Mouse (Mus musculus): ENCODE results near the gene Aanat. TPM values are rescaled to one million over a fixed set of nuclear protein-coding genes. Genes with fewer than 3 reads are reported as not detected.
"Not testable (repeated sequence)": the region's sequence is repeated elsewhere in the genome, so short reads cannot be mapped to it uniquely, and the experiment has no call there.

The Aanat gene
- polyA plus RNA-seq, 1 experiment = 0.07 TPM

GRCm38 (mm10) chr11:116609965-116610630 lies 23.9 kb downstream of the Aanat start:
- DNase-seq (ENCODE audit: low spot score) = no peak

DNA sequence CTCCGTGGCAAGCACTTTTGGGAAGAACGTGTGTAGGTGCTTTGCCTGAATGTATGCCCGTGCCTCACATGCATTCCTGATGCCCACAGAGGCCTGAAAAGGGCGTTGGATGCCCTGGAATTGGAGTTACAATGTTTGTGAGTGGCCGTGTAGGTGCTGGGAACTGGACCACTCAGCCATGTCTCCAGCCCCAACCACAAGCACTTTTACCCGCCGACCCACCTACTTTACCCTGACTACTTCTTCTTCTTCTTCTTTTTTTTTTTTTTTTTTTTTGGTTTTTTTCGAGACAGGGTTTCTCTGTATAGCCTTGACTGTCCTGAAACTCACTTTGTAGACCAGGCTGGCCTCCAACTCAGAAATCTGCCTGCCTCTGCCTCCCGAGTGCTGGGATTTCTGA lies 24.9 kb downstream of the Aanat start:
- DNase-seq (ENCODE audit: low spot score) = not testable (repeated sequence)

- no peak for DNase-seq (ENCODE audit: low spot score)
Measured at GRCm38 (mm10) chr11:116611883-116612282, 25.7 kb downstream of the Aanat start.

- DNase-seq (ENCODE audit: low spot score) = no peak
Measured at GRCm38 (mm10) chr11:116612554-116612953, 26.3 kb downstream of the Aanat start.

DNA sequence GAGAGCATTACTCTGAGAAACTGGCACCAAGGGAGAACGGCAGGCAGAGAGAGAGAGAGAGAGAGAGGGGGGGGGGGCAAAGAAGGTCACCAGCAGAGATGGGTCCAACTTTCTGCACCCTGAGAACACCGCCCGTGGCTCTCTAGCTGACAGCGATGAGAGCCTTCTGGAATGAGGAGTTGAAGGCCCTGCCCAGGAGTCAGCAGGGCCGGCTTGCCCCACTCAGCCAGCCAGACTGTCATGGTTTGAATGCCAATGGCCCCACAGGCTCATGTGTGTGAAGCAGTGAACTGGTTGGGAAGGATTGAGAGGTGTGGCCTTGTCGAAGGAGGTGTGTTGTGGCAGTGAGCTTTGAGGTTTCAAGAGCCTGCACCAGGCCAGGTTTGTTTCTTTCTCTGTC lies 27.0 kb downstream of the Aanat start:
- DNase-seq (ENCODE audit: low spot score) = no peak

DNA sequence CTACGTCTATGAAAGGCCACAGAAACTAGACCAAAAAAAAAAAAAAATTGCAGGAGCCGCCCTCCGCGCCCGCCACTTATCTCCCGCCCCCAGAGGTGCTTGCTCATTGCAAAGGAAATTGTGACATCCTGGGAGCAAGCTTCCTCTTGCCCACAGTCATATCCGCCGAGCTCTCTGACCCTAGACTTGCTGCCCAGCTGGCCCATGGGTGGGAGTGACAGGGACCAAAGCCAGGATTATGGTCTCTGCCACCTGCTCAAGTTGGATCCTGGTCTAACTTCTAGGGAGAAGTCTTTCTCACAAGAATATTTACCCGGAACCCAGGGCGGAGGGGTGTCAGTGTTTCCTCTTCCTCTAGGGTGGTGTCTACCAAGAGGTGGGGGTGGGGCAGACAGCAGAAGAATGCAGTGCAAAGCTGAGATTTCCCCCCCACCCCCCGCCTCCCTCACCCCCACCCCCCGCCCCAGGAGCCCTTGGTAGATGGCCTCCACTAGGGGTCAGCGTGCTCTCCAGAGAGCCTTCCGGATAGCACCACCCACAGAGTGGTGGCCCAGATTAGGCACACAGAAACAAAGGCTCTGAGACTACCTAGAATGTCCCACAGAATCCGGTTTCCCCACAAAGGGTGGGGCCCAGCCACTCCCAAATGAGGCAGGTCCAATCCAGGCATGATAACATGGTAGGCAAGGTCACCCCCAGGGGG lies 29.7 kb downstream of the Aanat start:
- no peak for DNase-seq (ENCODE audit: low spot score)

DNA sequence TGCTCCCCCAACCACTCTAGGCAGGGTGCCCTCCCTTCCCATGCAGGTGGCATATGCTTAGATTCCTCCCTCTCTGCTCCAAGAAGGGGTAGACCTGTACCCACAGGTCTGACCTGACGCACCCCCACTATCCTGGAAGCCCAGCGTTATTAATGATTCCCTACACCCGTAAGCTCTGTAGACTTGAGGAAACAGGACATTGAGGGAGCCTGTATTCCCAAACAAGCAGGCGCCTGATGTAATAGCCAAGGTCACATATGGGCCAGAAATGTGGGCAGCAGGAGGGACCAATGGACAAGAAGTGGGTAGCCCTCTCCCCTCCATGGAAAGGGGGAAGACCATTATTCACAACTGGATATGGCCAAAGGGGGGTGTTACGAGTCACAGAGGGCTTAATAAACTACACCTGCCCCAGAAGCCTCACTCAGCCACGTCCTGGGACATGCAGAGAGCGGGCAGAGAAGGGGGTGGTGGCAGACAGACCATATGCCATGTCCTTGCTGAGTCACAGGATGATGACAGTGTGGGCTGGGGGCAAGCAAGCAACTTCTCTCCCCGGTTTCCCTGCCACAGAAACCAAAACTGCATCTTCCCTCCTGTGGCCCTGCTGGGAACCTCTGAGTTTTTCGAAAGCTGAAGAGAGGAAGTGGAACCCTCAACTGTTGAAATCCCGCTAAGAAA lies 30.3 kb downstream of the Aanat start:
- DNase-seq (ENCODE audit: low spot score) = no peak

DNA sequence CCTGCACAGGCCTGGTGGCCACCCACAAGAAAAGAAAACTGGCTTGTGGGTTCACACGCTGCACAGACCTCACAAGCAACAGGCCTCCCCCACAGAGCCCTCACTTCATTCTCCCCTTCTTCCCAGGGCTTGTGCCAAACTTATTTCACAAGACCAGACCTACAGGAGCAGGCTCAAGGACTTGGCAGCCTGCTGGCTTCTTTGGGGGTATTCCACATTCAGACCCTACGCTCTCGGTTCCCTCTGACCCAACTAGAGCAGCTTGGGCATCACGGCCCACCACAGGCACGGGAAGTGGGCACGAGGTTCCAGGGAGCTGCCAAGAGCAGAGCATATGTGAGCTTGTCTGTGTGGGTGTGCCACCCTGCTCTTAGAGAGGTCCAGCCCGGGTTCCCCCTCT lies 31.4 kb downstream of the Aanat start:
- DNase-seq (ENCODE audit: low spot score) = no peak

DNA sequence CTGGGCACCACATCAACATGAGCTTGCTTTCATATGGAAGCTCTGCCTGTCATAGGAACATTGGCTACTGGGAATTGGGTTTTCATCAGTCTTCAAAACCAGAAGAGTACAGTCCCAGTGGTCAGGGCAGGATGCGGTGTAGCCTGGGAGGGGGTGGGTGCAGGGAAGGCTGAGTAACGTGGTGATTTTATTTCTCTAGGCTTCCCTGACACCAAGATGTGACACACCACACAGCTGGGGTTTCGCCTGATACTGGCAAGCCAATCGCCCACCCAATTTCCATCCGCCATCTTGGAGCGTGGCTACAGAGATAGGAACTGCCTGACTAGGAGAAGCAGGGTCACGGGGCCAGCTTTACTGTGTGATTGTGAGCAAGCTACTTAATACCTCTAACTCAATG lies 32.4 kb downstream of the Aanat start:
- no peak for DNase-seq (ENCODE audit: low spot score)

DNA sequence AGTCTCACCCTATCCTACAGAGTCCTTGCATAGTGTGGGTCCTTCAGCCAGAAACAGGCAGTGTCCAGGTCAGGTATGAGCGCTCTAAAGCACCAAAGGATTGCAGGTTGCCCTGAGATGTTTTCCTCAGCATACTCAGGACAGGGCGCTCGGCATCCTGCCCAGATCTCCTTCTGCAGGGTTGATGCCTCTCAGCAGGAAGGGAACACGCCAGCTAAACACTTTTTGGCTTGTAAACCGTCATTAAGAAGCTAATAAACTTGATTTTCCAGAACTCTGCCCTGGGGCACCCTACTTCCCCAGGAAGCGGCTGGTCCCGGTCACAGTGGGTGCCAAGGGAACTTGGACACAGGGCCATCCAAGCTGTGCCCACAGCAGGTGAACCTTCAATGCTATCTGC lies 32.9 kb downstream of the Aanat start:
- no peak for DNase-seq (ENCODE audit: low spot score)

- no peak for DNase-seq (ENCODE audit: low spot score)
Measured at GRCm38 (mm10) chr11:116619561-116619960, 33.3 kb downstream of the Aanat start.

DNA sequence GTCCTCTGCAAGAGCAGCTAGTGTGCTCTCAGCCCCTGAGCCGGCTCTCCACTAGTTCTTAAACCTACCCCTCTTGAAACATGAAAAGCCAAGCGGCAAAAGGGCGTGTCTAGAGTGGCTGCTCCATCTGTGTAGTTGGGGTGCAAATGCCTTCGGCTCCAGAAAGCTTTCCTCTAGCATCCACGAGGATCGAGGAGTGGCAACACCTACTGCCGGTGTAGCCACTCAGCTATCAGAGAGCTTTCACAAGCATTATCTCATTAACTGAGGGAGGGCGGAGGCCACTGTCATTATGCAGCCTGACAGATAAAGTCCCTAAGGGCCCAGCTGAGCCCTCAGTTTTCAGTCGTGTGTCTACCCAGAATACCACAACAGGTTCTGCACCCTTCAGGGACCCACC lies 33.8 kb downstream of the Aanat start:
- DNase-seq (ENCODE audit: low spot score) = no peak

GRCm38 (mm10) chr11:116620559-116621253 lies 34.5 kb downstream of the Aanat start:
- no peak for DNase-seq (ENCODE audit: low spot score)

GRCm38 (mm10) chr11:116621258-116621704 lies 35.0 kb downstream of the Aanat start:
- no peak for DNase-seq (ENCODE audit: low spot score)

DNA sequence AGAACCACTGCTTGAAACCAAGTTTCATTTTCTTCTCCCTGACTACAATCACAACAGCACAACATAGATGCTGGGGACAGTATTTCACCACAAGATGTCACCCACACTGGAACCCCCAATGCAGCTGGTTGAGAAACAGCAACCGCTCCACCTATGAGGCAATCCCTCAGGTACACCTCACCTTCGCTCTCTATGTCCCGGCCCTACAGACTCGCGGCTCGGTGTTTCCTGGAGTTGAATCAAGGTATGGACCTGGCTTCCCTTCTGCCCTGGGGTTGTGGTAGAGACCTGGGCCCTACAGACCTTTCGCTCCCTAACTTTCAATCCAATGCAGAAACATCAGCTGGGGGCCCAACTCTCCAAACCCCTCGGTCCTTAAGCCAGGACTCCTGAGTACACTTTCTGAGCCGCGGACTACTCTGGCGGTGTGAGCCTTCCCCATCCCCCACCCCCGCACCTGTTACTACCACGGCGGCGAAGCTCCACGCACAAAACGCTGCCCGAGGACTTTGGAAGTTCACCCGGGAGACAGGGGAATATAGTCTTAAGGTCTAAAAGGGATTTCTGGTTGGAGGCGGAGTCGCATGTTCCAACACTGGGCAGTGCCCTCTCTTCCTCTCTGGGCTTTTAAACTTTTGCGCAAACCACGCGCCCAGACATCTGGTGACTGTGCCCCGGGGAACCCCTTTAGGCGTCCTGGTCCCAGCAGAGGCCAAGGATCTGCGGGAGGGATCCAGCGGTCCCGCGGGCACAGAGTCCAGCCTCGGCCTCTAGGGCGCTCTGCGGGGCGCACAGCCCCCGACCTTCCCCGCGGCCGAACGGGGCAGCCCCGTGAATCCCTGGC lies 37.3 kb downstream of the Aanat start:
- DNase-seq (ENCODE audit: low spot score) = no peak

DNA sequence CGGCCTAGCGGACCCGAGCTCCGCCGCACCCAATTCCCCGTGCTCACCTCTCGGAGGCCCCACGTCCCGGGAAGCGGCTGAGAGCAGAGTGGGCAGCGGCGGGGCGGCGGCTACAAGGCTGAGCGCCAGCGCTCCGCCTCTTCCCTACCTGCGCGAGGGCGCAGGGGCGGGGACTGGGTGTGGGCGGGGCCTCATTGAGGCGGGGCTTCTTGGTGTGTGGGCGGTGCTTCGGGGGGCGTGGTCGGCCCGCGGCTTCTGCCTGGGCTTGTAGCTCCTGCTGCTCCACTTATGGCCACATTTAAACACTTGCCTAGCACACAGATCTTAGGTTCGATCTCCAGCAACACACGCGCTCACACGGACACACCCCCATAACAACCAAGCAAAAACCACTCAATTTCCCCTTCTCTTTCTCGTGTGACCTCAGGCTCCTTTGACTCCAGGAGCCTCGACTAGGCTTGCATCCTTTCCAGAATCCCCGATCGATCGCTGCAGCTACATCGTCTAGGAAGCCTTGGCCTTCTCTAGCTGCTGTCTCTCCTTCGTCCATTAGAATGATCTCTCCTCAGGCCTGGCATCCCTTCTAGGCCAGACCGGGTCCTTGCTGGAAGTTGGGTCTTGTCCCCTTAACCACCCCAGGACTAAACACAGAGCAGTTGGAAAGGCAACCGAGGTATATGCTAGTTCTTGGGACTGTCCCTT lies 38.0 kb downstream of the Aanat start:
- DNase-seq (ENCODE audit: low spot score) = peak; percentile 76

GRCm38 (mm10) chr11:116625081-116626000 lies 39.1 kb downstream of the Aanat start:
- DNase-seq (ENCODE audit: low spot score) = no peak

DNA sequence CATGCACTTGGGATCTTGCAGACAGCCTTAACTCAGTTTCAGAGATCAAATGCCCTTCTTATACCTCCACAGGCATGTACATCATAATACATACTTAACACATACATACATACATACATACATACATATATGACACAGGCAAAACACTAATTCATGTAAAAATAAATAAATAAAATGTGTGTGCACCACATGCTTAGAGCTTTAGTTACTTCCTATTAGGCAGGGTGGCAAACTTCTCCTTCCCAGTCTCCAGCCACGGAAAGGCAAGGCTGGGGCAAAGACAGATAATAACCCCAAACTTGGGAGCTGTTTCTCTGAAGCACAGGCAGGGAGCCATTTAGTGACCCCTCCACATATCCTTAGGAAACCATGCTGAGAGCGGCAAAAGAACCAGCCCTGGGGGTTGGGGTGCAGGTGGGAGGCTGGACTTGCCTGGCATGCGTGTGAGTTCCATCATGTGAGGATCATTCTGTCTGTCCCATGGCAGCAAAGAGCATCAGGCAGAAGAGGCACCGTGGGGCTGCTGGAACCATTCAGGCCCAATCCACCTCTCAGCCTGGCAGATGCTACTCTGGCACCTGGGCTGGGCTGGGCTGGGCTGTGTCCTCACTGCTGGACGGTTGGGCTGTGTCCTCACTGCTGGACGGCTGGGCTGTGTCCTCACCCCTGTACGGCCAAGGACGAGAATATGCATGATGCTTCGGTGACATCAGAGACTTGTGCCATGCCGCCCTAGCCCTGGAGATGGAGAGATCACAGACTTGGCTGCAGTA lies 40.3 kb downstream of the Aanat start, which contains the start of gene Rhbdf2:
Gene Rhbdf2, minus strand, starts transcription at position 721 of the 773 bp plus-strand sequence.
- no peak for DNase-seq (ENCODE audit: low spot score)
